Mouse (Mus musculus): ENCODE measurements at regions not wholly inside any gene's neighbourhood (a gene's known extent, or its start where the extent isn't known, plus 50 kb on each side); places are given as distances from the start of the nearest gene placed in this dataset.

- no peak overlapping the region for H3K4me3 ChIP-seq
- no peak overlapping the region for H3K4me2 ChIP-seq (replicated peaks)
- H3K36me3 ChIP-seq = no peaks in the 10 kb centered on the region
- H3K27me3 ChIP-seq = no peaks in the 10 kb centered on the region
- peaks cover 18% of the 10 kb centered on the region; the same call in 1 of the 2 replicates for H3K4me1 ChIP-seq
- no peak overlapping the region for H3K27ac ChIP-seq
- no peak overlapping the region for H3K9ac ChIP-seq
- no peaks in the 10 kb centered on the region for H3K9me3 ChIP-seq
- ATAC-seq (ENCODE audit: insufficient number of reproducible peaks, insufficient read depth, low FRiP score, low TSS enrichment) = no peak
- WGBS = 76% methylated on average over 1 of the region's 1 CpGs
Observed at GRCm38 (mm10) chr1:193518840-193519239, 148.7 kb upstream of the Camk1g start.

GRCm38 (mm10) chr1:193517968-193518367 is 147.9 kb upstream of the Camk1g start:
- Histone ChIP-seq H3K9me3 (no peaks in the 10 kb centered on the region), H3K36me3 (no peaks in the 10 kb centered on the region), H3K9ac (no peak overlapping the region), H3K27me3 (no peaks in the 10 kb centered on the region), H3K4me2 (replicated peaks) (no peak overlapping the region), H3K4me3 (no peak overlapping the region), H3K27ac (no peak overlapping the region), H3K4me1 (peaks cover 22% of the 10 kb centered on the region; the same call in 1 of the 2 replicates)
- 54% methylated on average over 4 of the region's 4 CpGs for WGBS
- no peak for ATAC-seq (ENCODE audit: insufficient number of reproducible peaks, insufficient read depth, low FRiP score, low TSS enrichment)

GRCm38 (mm10) chr1:193517293-193517692 is 147.2 kb upstream of the Camk1g start:
- H3K36me3 ChIP-seq = no peaks in the 10 kb centered on the region
- WGBS = 36% methylated on average over 2 of the region's 2 CpGs
- H3K4me2 ChIP-seq (replicated peaks) = no peak overlapping the region
- H3K4me1 ChIP-seq = peaks cover 22% of the 10 kb centered on the region; the same call in 1 of the 2 replicates
- no peak for ATAC-seq (ENCODE audit: insufficient number of reproducible peaks, insufficient read depth, low FRiP score, low TSS enrichment)
- H3K9me3 ChIP-seq = no peaks in the 10 kb centered on the region
- H3K27me3 ChIP-seq = no peaks in the 10 kb centered on the region
- peak overlapping the region; percentile 71 for H3K27ac ChIP-seq
- H3K4me3 ChIP-seq = no peak overlapping the region
- no peak overlapping the region for H3K9ac ChIP-seq

GRCm38 (mm10) chr1:193516395-193516794 is 146.3 kb upstream of the Camk1g start:
- H3K36me3 ChIP-seq = no peaks in the 10 kb centered on the region
- H3K27ac ChIP-seq = no peak overlapping the region
- WGBS = 69% methylated on average over 3 of the region's 3 CpGs
- no peaks in the 10 kb centered on the region for H3K9me3 ChIP-seq
- H3K4me1 ChIP-seq = peaks cover 22% of the 10 kb centered on the region; the same call in 1 of the 2 replicates
- no peaks in the 10 kb centered on the region for H3K27me3 ChIP-seq
- no peak overlapping the region for H3K4me3 ChIP-seq
- no peak overlapping the region for H3K9ac ChIP-seq
- ATAC-seq (ENCODE audit: insufficient number of reproducible peaks, insufficient read depth, low FRiP score, low TSS enrichment) = no peak
- no peak overlapping the region for H3K4me2 ChIP-seq (replicated peaks)

GRCm38 (mm10) chr1:193513929-193514710 is 144.0 kb upstream of the Camk1g start:
- ATAC-seq (ENCODE audit: insufficient number of reproducible peaks, insufficient read depth, low FRiP score, low TSS enrichment) = peak; percentile 43; the same call in 1 of the 2 replicates
- H3K9ac ChIP-seq = no peak overlapping the region
- no peak overlapping the region for H3K4me2 ChIP-seq (replicated peaks)
- no peak overlapping the region for H3K4me3 ChIP-seq
- 37% methylated on average over 9 of the region's 9 CpGs for WGBS
- peaks cover 22% of the 10 kb centered on the region; the same call in 1 of the 2 replicates for H3K4me1 ChIP-seq
- no peaks in the 10 kb centered on the region for H3K36me3 ChIP-seq
- no peaks in the 10 kb centered on the region for H3K27me3 ChIP-seq
- H3K9me3 ChIP-seq = no peaks in the 10 kb centered on the region
- H3K27ac ChIP-seq = peak overlapping the region; percentile 69

- H3K9ac ChIP-seq = no peak overlapping the region
- no peaks in the 10 kb centered on the region for H3K36me3 ChIP-seq
- WGBS = 32% methylated on average over 8 of the region's 8 CpGs
- H3K4me2 ChIP-seq (replicated peaks) = no peak overlapping the region
- peaks cover 12% of the 10 kb centered on the region; the same call in 1 of the 2 replicates for H3K4me1 ChIP-seq
- no peaks in the 10 kb centered on the region for H3K9me3 ChIP-seq
- no peaks in the 10 kb centered on the region for H3K27me3 ChIP-seq
- no peak overlapping the region for H3K27ac ChIP-seq
- H3K4me3 ChIP-seq = peak overlapping the region; percentile 22; the same call in 1 of the 2 replicates
- 0 out of 2 replicates have a peak, but pooled peaks have one; percentile 7 for ATAC-seq (ENCODE audit: insufficient number of reproducible peaks, insufficient read depth, low FRiP score, low TSS enrichment)
Observed at GRCm38 (mm10) chr1:193510066-193510793, 140.1 kb upstream of the Camk1g start.

GRCm38 (mm10) chr1:193508271-193508670 is 138.2 kb upstream of the Camk1g start:
- H3K4me2 ChIP-seq (replicated peaks) = peak overlapping the region; percentile 31; the same call in 1 of the 2 replicates
- ATAC-seq (ENCODE audit: insufficient number of reproducible peaks, insufficient read depth, low FRiP score, low TSS enrichment) = no peak
- no peaks in the 10 kb centered on the region for H3K27me3 ChIP-seq
- H3K9me3 ChIP-seq = no peaks in the 10 kb centered on the region
- H3K36me3 ChIP-seq = no peaks in the 10 kb centered on the region
- H3K4me3 ChIP-seq = peak overlapping the region; percentile 22
- peak overlapping the region; percentile 66 for H3K27ac ChIP-seq
- no peaks in the 10 kb centered on the region for H3K4me1 ChIP-seq
- no peak overlapping the region for H3K9ac ChIP-seq

- Histone ChIP-seq H3K27ac (peak overlapping the region; percentile 59; the same call in 1 of the 2 replicates), H3K9ac (peak overlapping the region; percentile 41; the same call in 1 of the 2 replicates)
- no peak for ATAC-seq (ENCODE audit: insufficient number of reproducible peaks, insufficient read depth, low FRiP score, low TSS enrichment)
Observed at GRCm38 (mm10) chr1:193506991-193507390, 136.9 kb upstream of the Camk1g start.

GRCm38 (mm10) chr1:193505381-193505780 is 135.3 kb upstream of the Camk1g start:
- no peak overlapping the region for H3K4me2 ChIP-seq (replicated peaks)
- H3K27me3 ChIP-seq = 0 out of 2 replicates have a peak, but pooled peaks cover 3% of the 10 kb centered on the region
- H3K27ac ChIP-seq = no peak overlapping the region
- ATAC-seq (ENCODE audit: insufficient number of reproducible peaks, insufficient read depth, low FRiP score, low TSS enrichment) = no peak
- 34% methylated on average over 3 of the region's 3 CpGs for WGBS
- no peak overlapping the region for H3K9ac ChIP-seq
- no peaks in the 10 kb centered on the region for H3K4me1 ChIP-seq
- H3K9me3 ChIP-seq = no peaks in the 10 kb centered on the region
- H3K4me3 ChIP-seq = no peak overlapping the region
- H3K36me3 ChIP-seq = no peaks in the 10 kb centered on the region

More at GRCm38 (mm10) chr1:193506991-193507390, 136.9 kb upstream of the Camk1g start:
- 72% methylated on average over 3 of the region's 3 CpGs for WGBS
- H3K4me2 ChIP-seq (replicated peaks) = peak overlapping the region; percentile 31; the same call in 1 of the 2 replicates
- H3K27me3 ChIP-seq = no peaks in the 10 kb centered on the region
- H3K4me3 ChIP-seq = 0 out of 2 replicates have a peak overlapping the region, but pooled peaks have one; percentile 22
- H3K4me1 ChIP-seq = no peaks in the 10 kb centered on the region
- H3K9me3 ChIP-seq = no peaks in the 10 kb centered on the region
- H3K36me3 ChIP-seq = no peaks in the 10 kb centered on the region

GRCm38 (mm10) chr1:193504611-193505010 is 134.5 kb upstream of the Camk1g start:
- 50% methylated on average over 3 of the region's 3 CpGs for WGBS
- H3K27ac ChIP-seq = no peak overlapping the region

GRCm38 (mm10) chr1:193503624-193504325 is 133.7 kb upstream of the Camk1g start:
- no peak overlapping the region for H3K4me3 ChIP-seq
- no peak overlapping the region for H3K4me2 ChIP-seq (replicated peaks)
- no peak overlapping the region for H3K27ac ChIP-seq
- no peaks in the 10 kb centered on the region for H3K9me3 ChIP-seq
- 0 out of 2 replicates have a peak, but pooled peaks cover 3% of the 10 kb centered on the region for H3K27me3 ChIP-seq
- no peaks in the 10 kb centered on the region for H3K36me3 ChIP-seq
- no peak for ATAC-seq (ENCODE audit: insufficient number of reproducible peaks, insufficient read depth, low FRiP score, low TSS enrichment)
- 28% methylated on average over 3 of the region's 3 CpGs for WGBS
- H3K9ac ChIP-seq = no peak overlapping the region
- H3K4me1 ChIP-seq = no peaks in the 10 kb centered on the region

More at GRCm38 (mm10) chr1:193504611-193505010, 134.5 kb upstream of the Camk1g start:
- Histone ChIP-seq H3K4me1 (no peaks in the 10 kb centered on the region), H3K36me3 (no peaks in the 10 kb centered on the region), H3K4me2 (replicated peaks) (no peak overlapping the region), H3K27me3 (0 out of 2 replicates have a peak, but pooled peaks cover 3% of the 10 kb centered on the region), H3K4me3 (no peak overlapping the region), H3K9ac (no peak overlapping the region), H3K9me3 (no peaks in the 10 kb centered on the region)
- ATAC-seq (ENCODE audit: insufficient number of reproducible peaks, insufficient read depth, low FRiP score, low TSS enrichment) = no peak

Data from embryonic facial prominence, embryonic 12.5 days (tissue).